Mouse (Mus musculus) heart, postnatal 10 days (tissue): ENCODE measurements around the gene Polr3a. TPM values are rescaled to one million over a fixed set of nuclear protein-coding genes. Genes with fewer than 3 reads are reported as not detected.

Source experiments
- DNase-seq, 2 experiments: peaks; one replicate each; pipeline ENCODE4 v3.0.0; 2021
- intact Hi-C: fragments of 180-260 bp; cut with DNase I; formaldehyde crosslinking; loops from one replicate; pipeline ENCODE4 v1.15.1; 2025
- total RNA-seq, 2 experiments: library from RNA; stranded (reverse); gene quantifications; 2 replicates each; pipeline ENCODE4 v1.2.3; 2021

Gene Polr3a
- 10 to 100 TPM; 14.2 to 16.1 TPM for total RNA-seq

- DNase-seq, result peak; percentile 91 to 93
- intact Hi-C loops, result no loop called here
Measured at GRCm38 (mm10) chr14:24486773-24487227, at the start of gene Polr3a, which contains the start of gene Rps24. TSS of gene Polr3a (minus strand) at chr14:24487058. TSS of gene Rps24 (plus strand) at chr14:24487125.

GRCm38 (mm10) chr14:24534865-24535545 is 48.1 kb upstream of the Polr3a start:
- intact Hi-C loops, result no loop called here
- no peak for DNase-seq

GRCm38 (mm10) chr14:24530228-24530627 is 43.4 kb upstream of the Polr3a start:
- DNase-seq, result no peak
- intact Hi-C loops, result no loop called here

GRCm38 (mm10) chr14:24526440-24526839 is 39.6 kb upstream of the Polr3a start:
- intact Hi-C loops, result loop anchor here (10.0 kb wide), 2 partner anchors 448 to 558 kb away; no protein-coding TSS in a partner anchor

GRCm38 (mm10) chr14:24525677-24526415 is 39.0 kb upstream of the Polr3a start:
- intact Hi-C loops, result loop anchor here (10.0 kb wide), 2 partner anchors 449 to 559 kb away; no protein-coding TSS in a partner anchor

More at GRCm38 (mm10) chr14:24526440-24526839, 39.6 kb upstream of the Polr3a start:
- no peak for DNase-seq

GRCm38 (mm10) chr14:24525137-24525536 is 38.3 kb upstream of the Polr3a start:
- intact Hi-C loops, result loop anchor here (10.0 kb wide), 2 partner anchors 450 to 560 kb away; no protein-coding TSS in a partner anchor
- no peak for DNase-seq

More at GRCm38 (mm10) chr14:24525677-24526415, 39.0 kb upstream of the Polr3a start:
- DNase-seq, result no peak

GRCm38 (mm10) chr14:24521597-24521996 is 34.7 kb upstream of the Polr3a start:
- DNase-seq, result no peak
- intact Hi-C loops, result loop anchor here (10.0 kb wide), 2 partner anchors 453 to 563 kb away; no protein-coding TSS in a partner anchor

GRCm38 (mm10) chr14:24512527-24513161 is 25.8 kb upstream of the Polr3a start:
- no peak for DNase-seq
- intact Hi-C loops, result no loop called here

GRCm38 (mm10) chr14:24510679-24511078 is 23.8 kb upstream of the Polr3a start:
- no peak for DNase-seq
- intact Hi-C loops, result no loop called here

- intact Hi-C loops, result no loop called here
- no peak for DNase-seq
Measured at GRCm38 (mm10) chr14:24510218-24510617, 23.4 kb upstream of the Polr3a start.

GRCm38 (mm10) chr14:24509557-24509956 is 22.7 kb upstream of the Polr3a start:
- intact Hi-C loops, result loop anchor here (10.0 kb wide), 4 partner anchors 395 to 865 kb away; no protein-coding TSS in a partner anchor
- DNase-seq, result no peak

- DNase-seq, result no peak
- intact Hi-C loops, result loop anchor here (10.0 kb wide), 4 partner anchors 397 to 867 kb away; no protein-coding TSS in a partner anchor
Measured at GRCm38 (mm10) chr14:24508070-24508773, 21.4 kb upstream of the Polr3a start.

GRCm38 (mm10) chr14:24507452-24508069 is 20.7 kb upstream of the Polr3a start:
- intact Hi-C loops, result loop anchor here (10.0 kb wide), 4 partner anchors 397 to 867 kb away; no protein-coding TSS in a partner anchor
- DNase-seq, result no peak

GRCm38 (mm10) chr14:24501256-24501655 is 14.4 kb upstream of the Polr3a start:
- intact Hi-C loops, result loop anchor here (2.0 to 10.0 kb wide), 9 partner anchors 46 to 1201 kb away; partner anchors contain the start of gene Zmiz1

GRCm38 (mm10) chr14:24500845-24501186 is 14.0 kb upstream of the Polr3a start:
- DNase-seq, result no peak
- intact Hi-C loops, result loop anchor here (1.0 to 10.0 kb wide), 10 partner anchors 46 to 1201 kb away; partner anchors contain the start of gene Zmiz1

More at GRCm38 (mm10) chr14:24501256-24501655, 14.4 kb upstream of the Polr3a start:
- DNase-seq, result no peak

GRCm38 (mm10) chr14:24500091-24500844 is 13.4 kb upstream of the Polr3a start:
- DNase-seq, result peak; percentile 92 to 95
- intact Hi-C loops, result loop anchor here (1.0 to 10.0 kb wide), 10 partner anchors 47 to 1202 kb away; partner anchors contain the start of gene Zmiz1

- DNase-seq, result no peak
- intact Hi-C loops, result loop anchor here (5.0 to 10.0 kb wide), 2 partner anchors 805 to 1148 kb away; no protein-coding TSS in a partner anchor
Measured at GRCm38 (mm10) chr14:24499478-24499877, 12.6 kb upstream of the Polr3a start.

- intact Hi-C loops, result loop anchor here (5.0 to 10.0 kb wide), 2 partner anchors 806 to 1149 kb away; no protein-coding TSS in a partner anchor
- DNase-seq, result no peak
Measured at GRCm38 (mm10) chr14:24498561-24499255, 11.8 kb upstream of the Polr3a start.
